Mouse (Mus musculus): Measurements from ENCODE around the gene Hist1h4f.

- no peak for TF ChIP-seq POLR2A (IDR thresholded peaks at IDR 0.05; ENCODE audit: control insufficient read depth in 1 of 2, insufficient read depth in 1 of 2, low read depth in 1 of 2, low read length in 2 of 2, poor library complexity in 1 of 2)
- TF ChIP-seq CTCF (IDR thresholded peaks at IDR 0.05 in 2 of 3, conservative IDR thresholded peaks at IDR 0.05 in 1 of 3; ENCODE audit: control insufficient read depth in 1 of 3, insufficient read depth in 1 of 3, low read depth in 2 of 3, low read length in 3 of 3, poor library complexity in 1 of 3, severe bottlenecking in 1 of 3), result no peak
- no peak for TF ChIP-seq EP300 (IDR thresholded peaks at IDR 0.05; ENCODE audit: low read depth in 1 of 2, low read length in 2 of 2)
- no peak for TF ChIP-seq SIN3A (IDR thresholded peaks at IDR 0.05; ENCODE audit: low read length)
- no peak for TF ChIP-seq ZC3H11A (IDR thresholded peaks at IDR 0.05; ENCODE audit: low read depth, low read length)
Observed at GRCm38 (mm10) chr13:23577835-23578234, 26.4 kb upstream of the Hist1h4f start.

Measured in MEL (cell line).